In genomic region chr2:29500601-29501350, GRCm38 (mm10) we compare ENCODE assay signal across 18 mouse cellular contexts.
"Had no signal": no experiment of that assay in that cellular context is flagged by ENCODE, and none has a peak within 500 bp of the region (broad histone marks: within the 10 kb centered on the region; RNA-seq: fewer than 3 reads in every experiment).

No protein-coding gene starts in this region.

- H3K27me3 ChIP-seq: midbrain, embryonic 12.5 days; neural tube, embryonic 13.5 days; neural tube, embryonic 15.5 days had no signal

- H3K4me2 ChIP-seq: lung, embryonic 14.5 days; midbrain, embryonic 12.5 days; neural tube, embryonic 13.5 days; neural tube, embryonic 15.5 days had no signal

- H3K36me3 ChIP-seq: midbrain, embryonic 10.5 days; midbrain, embryonic 12.5 days; neural tube, embryonic 15.5 days had no signal

- ATAC-seq: midbrain, embryonic 16.5 days had no signal

- DNase-seq: lung, adult 18-20 months; lung, embryonic 14.5 days; lung, postnatal 10 days; lung, postnatal 4 days; midbrain, embryonic 14.5 days; retina, postnatal 1 day; right cerebral cortex, adult 18-20 months; right cerebral cortex, postnatal 25 days; right cerebral cortex, postnatal 4 days; thymus, adult 18-20 months; thymus, postnatal 14 days; thymus, postnatal 36 days had no signal

- H3K9ac ChIP-seq: lung, embryonic 14.5 days; midbrain, embryonic 12.5 days; neural tube, embryonic 13.5 days; neural tube, embryonic 15.5 days had no signal

- H3K27ac ChIP-seq: midbrain, embryonic 10.5 days; midbrain, embryonic 12.5 days; neural tube, embryonic 13.5 days; neural tube, embryonic 15.5 days had no signal

- H3K4me3 ChIP-seq: midbrain, embryonic 10.5 days; midbrain, embryonic 12.5 days; myocyte; neural tube, embryonic 13.5 days; neural tube, embryonic 15.5 days had no signal

- H3K9me3 ChIP-seq: midbrain, embryonic 10.5 days; midbrain, embryonic 12.5 days; neural tube, embryonic 13.5 days; neural tube, embryonic 15.5 days had no signal
